Mouse (Mus musculus): ENCODE results near the gene Mslnl. TPM values are rescaled to one million over a fixed set of nuclear protein-coding genes. Genes with fewer than 3 reads are reported as not detected.

Gene Mslnl
- total and polyA plus RNA-seq, 3 experiments = not detected

DNA sequence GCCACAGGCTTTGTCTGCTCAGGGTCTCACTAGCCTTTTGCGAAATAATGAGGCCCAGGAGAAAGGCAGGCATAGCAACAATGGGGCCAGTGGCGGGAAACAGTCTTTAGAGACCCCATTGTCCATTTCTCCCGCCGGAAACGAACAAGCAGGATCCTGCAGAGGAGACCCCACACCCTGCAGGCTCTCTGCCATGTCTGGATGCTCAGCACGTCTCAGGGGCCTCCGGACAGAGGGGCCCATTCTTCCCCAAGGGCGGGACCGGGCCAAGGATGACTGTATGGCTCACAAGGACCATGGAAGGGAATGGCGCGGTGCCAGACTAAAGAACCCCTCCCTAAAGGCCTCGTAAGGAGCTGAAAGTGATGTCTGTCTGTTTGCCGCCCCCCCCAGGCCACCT is 58.4 kb downstream of the Mslnl start:
- H3K4me1 ChIP-seq (ENCODE audit: insufficient read depth, low read depth, low read length) = peaks cover 63% of the 10 kb centered on the region
- H3K36me3 ChIP-seq (replicated peaks) = peaks cover 54% of the 10 kb centered on the region
- no peaks in the 10 kb centered on the region for H3K9me3 ChIP-seq (replicated peaks)
- no peak overlapping the region for H3K4me3 ChIP-seq (ENCODE audit: low read depth, low read length)
- DNase-seq (ENCODE audit: low spot score) = no peak
- H3K27me3 ChIP-seq (ENCODE audit: insufficient read depth, low read length) = no peaks in the 10 kb centered on the region
- ATAC-seq (ENCODE audit: extremely low read depth, insufficient number of reproducible peaks, low FRiP score, poor library complexity, severe bottlenecking) = no peak
- TF ChIP-seq POLR2AphosphoS5 (IDR thresholded peaks at IDR 0.05; ENCODE audit: insufficient replicate concordance, low read depth, low read length) (no peak), TAL1 (conservative IDR thresholded peaks at IDR 0.05; ENCODE audit: low read depth, low read length) (no peak), CTCF (IDR thresholded peaks at IDR 0.05; ENCODE audit: low read depth, low read length) (no peak), GATA2 (IDR thresholded peaks at IDR 0.05; ENCODE audit: borderline replicate concordance, low read depth, low read length) (no peak), GATA1 (IDR thresholded peaks at IDR 0.05; ENCODE audit: borderline replicate concordance, low read length) (no peak)

GRCm38 (mm10) chr17:25794998-25795397 is 59.2 kb downstream of the Mslnl start:
- DNase-seq (ENCODE audit: low spot score) (no peak), ATAC-seq (ENCODE audit: extremely low read depth, insufficient number of reproducible peaks, low FRiP score, poor library complexity, severe bottlenecking) (no peak)
- peaks cover 46% of the 10 kb centered on the region for H3K36me3 ChIP-seq (replicated peaks)
- H3K27me3 ChIP-seq (ENCODE audit: insufficient read depth, low read length) = no peaks in the 10 kb centered on the region
- H3K9me3 ChIP-seq (replicated peaks) = no peaks in the 10 kb centered on the region
- H3K4me3 ChIP-seq (ENCODE audit: low read depth, low read length) = peak overlapping the region; percentile 25; the same call in 1 of the 2 replicates
- H3K4me1 ChIP-seq (ENCODE audit: insufficient read depth, low read depth, low read length) = peaks cover 63% of the 10 kb centered on the region
- TF ChIP-seq POLR2AphosphoS5 (IDR thresholded peaks at IDR 0.05; ENCODE audit: insufficient replicate concordance, low read depth, low read length) (no peak), TAL1 (conservative IDR thresholded peaks at IDR 0.05; ENCODE audit: low read depth, low read length) (no peak), CTCF (IDR thresholded peaks at IDR 0.05; ENCODE audit: low read depth, low read length) (no peak), GATA1 (IDR thresholded peaks at IDR 0.05; ENCODE audit: borderline replicate concordance, low read length) (no peak), GATA2 (IDR thresholded peaks at IDR 0.05; ENCODE audit: borderline replicate concordance, low read depth, low read length) (no peak)

DNA sequence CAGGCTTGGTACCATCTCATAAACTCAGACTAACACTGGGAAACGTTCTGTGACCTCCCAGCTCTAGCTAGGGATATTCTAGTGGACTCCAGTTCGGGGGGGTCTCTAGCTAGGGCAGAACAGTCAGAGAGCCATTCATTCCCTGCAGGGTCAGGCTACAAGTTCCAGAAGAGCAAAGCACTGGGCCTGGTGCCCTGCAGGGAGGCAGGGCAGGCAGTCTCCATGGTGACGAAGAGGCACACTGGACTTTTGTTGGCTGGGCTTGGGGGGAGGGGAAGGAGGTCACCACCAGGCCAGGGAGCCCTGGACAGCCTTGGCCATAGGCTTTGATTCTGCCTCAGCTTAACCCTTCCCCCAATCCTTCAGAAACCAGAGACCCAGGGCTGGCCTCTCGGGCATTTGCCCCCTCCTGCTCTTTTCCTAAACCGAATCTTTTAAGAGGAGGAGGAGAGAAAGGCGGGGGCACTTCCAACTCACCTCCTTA is 59.8 kb downstream of the Mslnl start, which contains the start of gene AC134908.4:
Gene AC134908.4 (minus strand): TSS at position 51 of the 484 bp plus-strand sequence.
- Histone ChIP-seq H3K4me1 (ENCODE audit: insufficient read depth, low read depth, low read length) (peaks cover 64% of the 10 kb centered on the region), H3K4me3 (ENCODE audit: low read depth, low read length) (peak within 1 kb of the TSS; percentile 89), H3K36me3 (replicated peaks) (peaks cover 39% of the 10 kb centered on the region), H3K9me3 (replicated peaks) (no peaks in the 10 kb centered on the region), H3K27me3 (ENCODE audit: insufficient read depth, low read length) (no peaks in the 10 kb centered on the region)
- TF ChIP-seq GATA1 (IDR thresholded peaks at IDR 0.05; ENCODE audit: borderline replicate concordance, low read length) (no peak), GATA2 (IDR thresholded peaks at IDR 0.05; ENCODE audit: borderline replicate concordance, low read depth, low read length) (no peak), CTCF (IDR thresholded peaks at IDR 0.05; ENCODE audit: low read depth, low read length) (no peak)
- ATAC-seq (ENCODE audit: extremely low read depth, insufficient number of reproducible peaks, low FRiP score, poor library complexity, severe bottlenecking) (no peak), DNase-seq (ENCODE audit: low spot score) (no peak)

DNA sequence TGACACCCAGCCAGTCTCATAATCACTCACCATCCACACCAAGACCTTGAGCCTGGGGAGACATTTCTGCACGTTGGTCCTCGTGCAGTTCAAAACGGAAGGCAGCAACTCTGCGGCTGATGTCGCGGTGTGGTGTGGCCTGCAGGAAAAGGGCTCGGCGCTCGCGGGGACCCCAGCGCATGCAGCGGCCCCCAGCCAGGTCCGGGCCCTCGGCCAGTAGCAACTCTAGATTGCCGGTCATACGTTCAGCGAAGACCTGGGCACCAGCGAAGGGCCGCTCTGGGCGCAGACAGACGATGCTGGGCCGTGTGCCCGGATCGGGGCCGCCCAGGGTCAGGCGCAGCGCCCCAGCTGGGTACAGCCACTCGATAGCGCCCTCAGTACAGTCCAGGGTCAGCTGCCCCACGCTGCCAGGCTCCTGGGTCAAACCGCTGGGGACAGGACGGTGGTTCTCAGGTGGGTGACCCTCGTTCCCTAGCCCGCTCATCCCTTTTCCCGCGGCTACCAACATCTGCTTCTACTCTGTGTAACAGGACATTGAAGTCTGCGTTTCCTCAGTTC is 60.4 kb downstream of the Mslnl start:
- DNase-seq (ENCODE audit: low spot score) = peak; percentile 32

DNA sequence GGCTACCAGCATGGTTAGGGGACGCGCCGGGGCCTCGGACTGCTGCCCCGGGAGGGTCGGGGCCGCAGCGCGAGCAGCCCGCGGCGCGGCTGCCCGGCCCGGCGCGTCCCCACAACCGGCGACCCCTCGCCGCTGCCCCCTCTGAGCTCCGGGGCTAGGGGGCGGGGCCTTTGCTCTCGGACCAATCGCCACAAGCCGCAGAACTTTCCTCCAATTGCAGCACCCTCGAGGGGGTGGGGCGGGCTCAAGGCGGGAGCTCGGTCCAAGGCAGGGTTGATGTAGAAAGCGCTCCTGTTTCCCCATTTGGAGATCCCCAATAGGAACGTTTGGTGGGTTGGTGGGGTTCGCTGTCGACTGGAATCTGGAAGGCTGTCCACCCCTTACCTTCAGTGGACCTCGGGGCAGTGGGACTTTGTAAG is 61.1 kb downstream of the Mslnl start, which contains the start of gene Metrn:
Gene Metrn (minus strand): TSS at position 186 of the 419 bp plus-strand sequence.
- Histone ChIP-seq H3K4me1 (ENCODE audit: insufficient read depth, low read depth, low read length) (peaks cover 58% of the 10 kb centered on the region), H3K36me3 (replicated peaks) (peaks cover 32% of the 10 kb centered on the region), H3K9me3 (replicated peaks) (no peaks in the 10 kb centered on the region), H3K27me3 (ENCODE audit: insufficient read depth, low read length) (no peaks in the 10 kb centered on the region), H3K4me3 (ENCODE audit: low read depth, low read length) (peak within 1 kb of the TSS; percentile 89)
- ATAC-seq (ENCODE audit: extremely low read depth, insufficient number of reproducible peaks, low FRiP score, poor library complexity, severe bottlenecking) = peak; percentile 83
- no peak for TF ChIP-seq CTCF (IDR thresholded peaks at IDR 0.05; ENCODE audit: low read depth, low read length)
- no peak for TF ChIP-seq TAL1 (conservative IDR thresholded peaks at IDR 0.05; ENCODE audit: low read depth, low read length)
- no peak for TF ChIP-seq POLR2AphosphoS5 (IDR thresholded peaks at IDR 0.05; ENCODE audit: insufficient replicate concordance, low read depth, low read length)
- TF ChIP-seq GATA1 (IDR thresholded peaks at IDR 0.05; ENCODE audit: borderline replicate concordance, low read length) = no peak
- TF ChIP-seq GATA2 (IDR thresholded peaks at IDR 0.05; ENCODE audit: borderline replicate concordance, low read depth, low read length) = no peak
- peak; percentile 98 for DNase-seq (ENCODE audit: low spot score)

More for the DNA sequence above, 60.4 kb downstream of the Mslnl start:
- H3K36me3 ChIP-seq (replicated peaks) = peaks cover 34% of the 10 kb centered on the region
- H3K4me1 ChIP-seq (ENCODE audit: insufficient read depth, low read depth, low read length) = peaks cover 61% of the 10 kb centered on the region
- H3K27me3 ChIP-seq (ENCODE audit: insufficient read depth, low read length) = no peaks in the 10 kb centered on the region
- ATAC-seq (ENCODE audit: extremely low read depth, insufficient number of reproducible peaks, low FRiP score, poor library complexity, severe bottlenecking) = no peak
- H3K9me3 ChIP-seq (replicated peaks) = no peaks in the 10 kb centered on the region
- TF ChIP-seq GATA2 (IDR thresholded peaks at IDR 0.05; ENCODE audit: borderline replicate concordance, low read depth, low read length) (no peak), TAL1 (conservative IDR thresholded peaks at IDR 0.05; ENCODE audit: low read depth, low read length) (no peak), POLR2AphosphoS5 (IDR thresholded peaks at IDR 0.05; ENCODE audit: insufficient replicate concordance, low read depth, low read length) (no peak), CTCF (IDR thresholded peaks at IDR 0.05; ENCODE audit: low read depth, low read length) (no peak), GATA1 (IDR thresholded peaks at IDR 0.05; ENCODE audit: borderline replicate concordance, low read length) (no peak)
- peak overlapping the region; percentile 89 for H3K4me3 ChIP-seq (ENCODE audit: low read depth, low read length)

Other genes starting within 250 kb of the Mslnl start
Only the 20 nearest of the 29 such genes appear.
- not detected in 2 replicates for gene Gng13, start 18.9 kb upstream of the Mslnl start, total RNA-seq (2014; fragmentation: Nextera tagmentation)
- gene Gng13, start 18.9 kb upstream of the Mslnl start, total RNA-seq (2017) = 0.16 TPM in 1 of 2 replicates, not detected in the other
- not detected in 2 replicates for gene Gng13, start 18.9 kb upstream of the Mslnl start, polyA plus RNA-seq (2012)
- 7.3 and 17.7 TPM in 2 replicates for gene Chtf18, start 8.6 kb upstream of the Mslnl start, total RNA-seq (2014; fragmentation: Nextera tagmentation)
- gene Chtf18, start 8.6 kb upstream of the Mslnl start, total RNA-seq (2017) = 24.4 and 26.2 TPM in 2 replicates
- 80.9 and 89.1 TPM in 2 replicates for gene Chtf18, start 8.6 kb upstream of the Mslnl start, polyA plus RNA-seq (2012)
- gene Rpusd1, start 8.4 kb upstream of the Mslnl start, total RNA-seq (2014; fragmentation: Nextera tagmentation) = 7.5 and 7.8 TPM in 2 replicates
- gene Rpusd1, start 8.4 kb upstream of the Mslnl start, total RNA-seq (2017) = 3.6 and 4.2 TPM in 2 replicates
- 28.2 and 30.1 TPM in 2 replicates for gene Rpusd1, start 8.4 kb upstream of the Mslnl start, polyA plus RNA-seq (2012)
- not detected in 2 replicates for gene Msln, start 18.3 kb downstream of the Mslnl start, total RNA-seq (2014; fragmentation: Nextera tagmentation)
- 0.55 TPM in 1 of 2 replicates, not detected in the other for gene Msln, start 18.3 kb downstream of the Mslnl start, total RNA-seq (2017)
- not detected in 2 replicates for gene Msln, start 18.3 kb downstream of the Mslnl start, polyA plus RNA-seq (2012)
- gene Narfl, start 37.7 kb downstream of the Mslnl start, total RNA-seq (2014; fragmentation: Nextera tagmentation) = 11.7 and 22.3 TPM in 2 replicates
- gene Narfl, start 37.7 kb downstream of the Mslnl start, total RNA-seq (2017) = 28.4 and 29.2 TPM in 2 replicates
- gene Narfl, start 37.7 kb downstream of the Mslnl start, polyA plus RNA-seq (2012) = 17.6 and 18.8 TPM in 2 replicates
- gene Haghl, start 49.6 kb downstream of the Mslnl start, total RNA-seq (2014; fragmentation: Nextera tagmentation) = 7.0 and 11.7 TPM in 2 replicates
- 15.5 and 17.1 TPM in 2 replicates for gene Haghl, start 49.6 kb downstream of the Mslnl start, total RNA-seq (2017)
- gene Haghl, start 49.6 kb downstream of the Mslnl start, polyA plus RNA-seq (2012) = 15.4 and 17.1 TPM in 2 replicates
- not detected in 2 replicates for gene Ccdc78, start 50.5 kb downstream of the Mslnl start, total RNA-seq (2014; fragmentation: Nextera tagmentation)
- gene Ccdc78, start 50.5 kb downstream of the Mslnl start, total RNA-seq (2017) = 0.06 and 0.22 TPM in 2 replicates
- gene Ccdc78, start 50.5 kb downstream of the Mslnl start, polyA plus RNA-seq (2012) = 0.05 TPM in 1 of 2 replicates, not detected in the other
- 24.1 and 24.8 TPM in 2 replicates for gene Fam173a, start 56.9 kb downstream of the Mslnl start, total RNA-seq (2014; fragmentation: Nextera tagmentation)
- gene Fam173a, start 56.9 kb downstream of the Mslnl start, total RNA-seq (2017) = 45.1 and 50.5 TPM in 2 replicates
- 16.1 and 20.5 TPM in 2 replicates for gene Fam173a, start 56.9 kb downstream of the Mslnl start, polyA plus RNA-seq (2012)
- gene AC134908.4, start 59.6 kb downstream of the Mslnl start, total RNA-seq (2014; fragmentation: Nextera tagmentation) = not detected in 2 replicates
- gene AC134908.4, start 59.6 kb downstream of the Mslnl start, total RNA-seq (2017) = not detected in 2 replicates
- not detected in 2 replicates for gene AC134908.4, start 59.6 kb downstream of the Mslnl start, polyA plus RNA-seq (2012)
- 15.3 and 19.7 TPM in 2 replicates for gene Metrn, start 61.1 kb downstream of the Mslnl start, total RNA-seq (2014; fragmentation: Nextera tagmentation)
- gene Metrn, start 61.1 kb downstream of the Mslnl start, total RNA-seq (2017) = 22.3 and 36.9 TPM in 2 replicates
- gene Metrn, start 61.1 kb downstream of the Mslnl start, polyA plus RNA-seq (2012) = 129 and 172 TPM in 2 replicates
- gene Fbxl16, start 73.0 kb downstream of the Mslnl start, total RNA-seq (2014; fragmentation: Nextera tagmentation) = not detected in 2 replicates
- 0.05 TPM in 1 of 2 replicates, not detected in the other for gene Fbxl16, start 73.0 kb downstream of the Mslnl start, total RNA-seq (2017)
- 0.01 and 0.03 TPM in 2 replicates for gene Fbxl16, start 73.0 kb downstream of the Mslnl start, polyA plus RNA-seq (2012)
- 13.8 and 13.9 TPM in 2 replicates for gene Wdr24, start 87.6 kb downstream of the Mslnl start, total RNA-seq (2014; fragmentation: Nextera tagmentation)
- 23.5 and 25.8 TPM in 2 replicates for gene Wdr24, start 87.6 kb downstream of the Mslnl start, total RNA-seq (2017)
- gene Wdr24, start 87.6 kb downstream of the Mslnl start, polyA plus RNA-seq (2012) = 4.8 and 8.6 TPM in 2 replicates
- 0.90 and 1.9 TPM in 2 replicates for gene Jmjd8, start 92.8 kb downstream of the Mslnl start, total RNA-seq (2014; fragmentation: Nextera tagmentation)
- gene Jmjd8, start 92.8 kb downstream of the Mslnl start, total RNA-seq (2017) = 1.9 and 2.0 TPM in 2 replicates
- gene Jmjd8, start 92.8 kb downstream of the Mslnl start, polyA plus RNA-seq (2012) = 0.08 and 0.11 TPM in 2 replicates
- 29.1 and 30.1 TPM in 2 replicates for gene Stub1, start 97.4 kb downstream of the Mslnl start, total RNA-seq (2014; fragmentation: Nextera tagmentation)
- gene Stub1, start 97.4 kb downstream of the Mslnl start, total RNA-seq (2017) = 90.8 and 97.3 TPM in 2 replicates
- gene Stub1, start 97.4 kb downstream of the Mslnl start, polyA plus RNA-seq (2012) = 70.9 and 81.7 TPM in 2 replicates
- 4.8 and 5.5 TPM in 2 replicates for gene Rhbdl1, start 101.3 kb downstream of the Mslnl start, total RNA-seq (2014; fragmentation: Nextera tagmentation)
- gene Rhbdl1, start 101.3 kb downstream of the Mslnl start, total RNA-seq (2017) = 0.87 and 1.4 TPM in 2 replicates
- gene Rhbdl1, start 101.3 kb downstream of the Mslnl start, polyA plus RNA-seq (2012) = 2.7 and 3.1 TPM in 2 replicates
- gene Gm20683, start 105.7 kb downstream of the Mslnl start, total RNA-seq (2014; fragmentation: Nextera tagmentation) = 1.1 and 2.9 TPM in 2 replicates
- 3.0 and 3.1 TPM in 2 replicates for gene Gm20683, start 105.7 kb downstream of the Mslnl start, total RNA-seq (2017)
- gene Gm20683, start 105.7 kb downstream of the Mslnl start, polyA plus RNA-seq (2012) = 9.7 and 12.4 TPM in 2 replicates
- 31.2 and 41.2 TPM in 2 replicates for gene Rhot2, start 108.8 kb downstream of the Mslnl start, total RNA-seq (2014; fragmentation: Nextera tagmentation)
- 17.7 and 20.0 TPM in 2 replicates for gene Rhot2, start 108.8 kb downstream of the Mslnl start, total RNA-seq (2017)
- 142 and 151 TPM in 2 replicates for gene Rhot2, start 108.8 kb downstream of the Mslnl start, polyA plus RNA-seq (2012)
- gene Wdr90, start 125.5 kb downstream of the Mslnl start, total RNA-seq (2014; fragmentation: Nextera tagmentation) = 14.6 and 42.2 TPM in 2 replicates
- gene Wdr90, start 125.5 kb downstream of the Mslnl start, total RNA-seq (2017) = 11.8 and 14.2 TPM in 2 replicates
- gene Wdr90, start 125.5 kb downstream of the Mslnl start, polyA plus RNA-seq (2012) = 9.0 and 17.0 TPM in 2 replicates
- 8.2 and 8.7 TPM in 2 replicates for gene Mcrip2, start 132.7 kb downstream of the Mslnl start, total RNA-seq (2014; fragmentation: Nextera tagmentation)
- gene Mcrip2, start 132.7 kb downstream of the Mslnl start, total RNA-seq (2017) = 4.4 and 9.4 TPM in 2 replicates
- gene Mcrip2, start 132.7 kb downstream of the Mslnl start, polyA plus RNA-seq (2012) = 77.6 and 103 TPM in 2 replicates
- gene Mettl26, start 139.0 kb downstream of the Mslnl start, total RNA-seq (2014; fragmentation: Nextera tagmentation) = 13.9 and 19.0 TPM in 2 replicates
- 12.4 and 16.7 TPM in 2 replicates for gene Mettl26, start 139.0 kb downstream of the Mslnl start, total RNA-seq (2017)
- gene Mettl26, start 139.0 kb downstream of the Mslnl start, polyA plus RNA-seq (2012) = 30.2 and 34.4 TPM in 2 replicates

Measured in G1E (cell line).